Mouse (Mus musculus): ENCODE data around the gene Gm10190. TPM values are rescaled to one million over a fixed set of nuclear protein-coding genes. Genes with fewer than 3 reads are reported as not detected.

Gene Gm10190
- total RNA-seq (2022), result not detected

GRCm38 (mm10) chr17:80372989-80373725 lies at the start of gene Gm10190:
Gene Gm10190, minus strand, starts transcription at chr17:80373541.
- DNase-seq (ENCODE audit: low spot score), result peak; percentile 78

DNA sequence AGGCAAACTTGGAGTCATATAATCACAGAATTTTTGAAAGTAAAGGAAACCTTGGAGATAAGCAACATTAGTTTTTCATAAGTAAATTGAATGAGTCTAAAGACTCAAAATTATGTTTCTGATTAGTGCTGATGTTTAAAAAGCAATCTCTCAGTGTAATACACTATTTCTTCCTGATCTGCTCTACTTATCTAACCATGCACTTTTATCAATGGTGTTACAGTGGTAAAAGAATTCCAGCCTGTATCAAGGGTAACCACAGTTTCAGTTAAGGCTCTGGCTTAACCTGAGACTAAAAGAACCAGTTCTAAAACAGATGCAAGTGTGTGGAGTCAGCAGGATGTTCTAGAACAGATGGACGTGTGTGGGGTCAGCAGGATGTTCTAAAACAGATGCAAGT lies 47.7 kb upstream of the Gm10190 start:
- no peak for DNase-seq (ENCODE audit: low spot score)

GRCm38 (mm10) chr17:80418572-80419210 lies 45.4 kb upstream of the Gm10190 start:
- no peak for DNase-seq (ENCODE audit: low spot score)

GRCm38 (mm10) chr17:80411182-80411581 lies 37.8 kb upstream of the Gm10190 start:
- no peak for DNase-seq (ENCODE audit: low spot score)

DNA sequence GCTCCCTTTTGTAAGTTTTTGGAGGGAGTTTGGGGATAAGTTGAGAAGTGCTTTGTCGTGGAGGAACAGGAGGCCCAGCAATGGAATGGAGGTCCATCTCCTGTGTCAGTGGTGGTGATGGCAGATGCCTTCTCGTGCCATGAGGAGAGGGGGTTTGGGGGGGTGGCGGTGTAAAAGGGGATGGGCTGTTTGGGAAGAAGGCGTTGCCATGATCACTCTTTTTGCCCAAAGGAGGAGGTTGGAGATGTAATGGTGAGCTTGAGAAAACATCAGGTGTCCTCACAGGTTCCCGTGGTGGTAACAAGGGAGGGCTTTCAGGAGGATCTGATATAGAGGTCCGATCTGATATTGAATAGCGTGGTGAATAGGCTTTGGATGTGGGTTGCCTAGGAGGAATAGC lies 24.9 kb upstream of the Gm10190 start:
- no peak for DNase-seq (ENCODE audit: low spot score)

DNA sequence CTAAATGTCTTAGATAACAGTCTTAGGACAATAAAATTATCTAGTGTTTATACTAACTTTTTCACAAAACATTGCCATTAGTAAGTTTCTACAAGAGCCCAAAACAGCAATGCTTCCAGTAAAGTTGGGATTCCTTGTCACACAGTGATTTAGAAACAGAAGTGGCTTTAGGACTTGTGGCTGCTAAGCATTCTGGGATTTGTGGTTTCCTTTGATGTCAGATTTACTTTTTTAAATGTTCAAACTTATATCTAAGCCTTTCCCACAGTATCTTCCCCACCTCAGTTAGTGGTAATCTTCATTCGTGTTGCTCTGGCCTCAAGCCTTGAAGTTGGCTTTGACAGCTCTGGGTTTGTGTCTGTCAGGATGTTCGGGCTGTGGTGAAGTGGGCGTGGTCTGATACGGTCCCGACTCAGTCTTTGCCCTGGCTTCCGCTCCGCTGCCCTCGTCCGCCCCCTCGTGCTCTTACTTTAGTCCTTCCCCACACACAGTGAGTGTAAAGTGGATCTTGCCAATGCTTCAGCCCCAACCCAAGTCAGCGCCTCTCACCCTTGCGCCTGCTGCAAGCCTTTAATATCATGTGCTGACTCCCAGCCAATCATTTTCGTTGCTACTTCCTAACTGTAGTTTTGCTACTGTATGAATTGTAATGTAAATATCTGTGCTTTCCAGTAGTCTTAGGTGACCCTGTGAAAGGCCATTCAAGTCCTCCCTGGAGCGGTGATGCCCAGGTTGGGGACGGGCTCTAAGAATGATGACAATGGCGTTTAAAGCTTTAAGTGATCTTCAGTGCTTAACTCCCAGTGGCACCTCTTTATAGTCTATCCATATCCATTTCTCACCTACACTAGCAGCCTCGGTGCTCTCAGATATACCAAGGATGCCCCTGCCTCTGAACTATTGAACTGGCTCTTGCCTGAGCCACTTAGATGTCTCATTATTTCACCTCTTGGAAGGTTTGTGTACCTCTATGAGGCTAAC lies 18.4 kb upstream of the Gm10190 start:
- peak; percentile 43 for DNase-seq (ENCODE audit: low spot score)

- no peak for DNase-seq (ENCODE audit: low spot score)
These were observed 16.7 kb upstream of the Gm10190 start for GRCm38 (mm10) chr17:80390024-80390423.

DNA sequence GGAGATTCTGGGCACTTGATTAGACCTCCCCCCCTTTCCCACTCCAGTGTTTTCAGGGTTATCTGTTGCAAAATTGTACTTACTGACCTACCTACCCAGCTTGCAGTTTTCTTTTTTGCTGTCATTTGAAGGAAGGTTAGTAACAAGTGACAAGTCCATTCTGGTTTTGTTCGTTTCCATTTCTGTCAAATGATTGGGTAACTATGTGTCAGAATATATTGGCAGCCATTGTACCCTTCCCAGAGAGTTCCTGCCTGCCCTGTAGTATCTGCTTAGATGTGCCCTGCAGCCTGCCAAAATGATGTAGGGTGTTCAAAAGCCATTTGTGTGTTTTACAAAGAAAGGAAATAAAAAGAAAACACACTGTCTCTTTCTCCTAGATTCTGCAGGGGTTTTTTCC lies 12.3 kb upstream of the Gm10190 start:
- DNase-seq (ENCODE audit: low spot score), result no peak

DNA sequence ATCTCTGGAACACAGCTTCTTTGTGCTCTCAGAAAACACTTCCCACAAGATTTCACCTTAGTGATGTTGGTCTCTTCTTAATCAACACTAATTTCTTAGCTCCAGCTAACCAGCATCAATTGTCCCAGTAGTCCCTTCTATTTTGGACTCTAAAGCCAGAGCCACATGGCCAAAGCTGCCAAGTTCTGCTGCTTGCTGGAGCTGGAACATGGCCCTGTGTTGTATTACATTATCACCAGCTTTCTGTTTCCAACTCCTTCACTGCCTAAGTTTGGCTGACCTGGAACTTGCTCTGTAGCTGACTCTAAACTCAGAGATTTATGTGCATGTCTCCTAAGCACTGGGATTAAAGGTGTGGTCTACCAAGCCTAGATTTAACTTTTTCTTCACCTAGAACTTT lies 5.0 kb upstream of the Gm10190 start:
- DNase-seq (ENCODE audit: low spot score), result peak; percentile 22

DNA sequence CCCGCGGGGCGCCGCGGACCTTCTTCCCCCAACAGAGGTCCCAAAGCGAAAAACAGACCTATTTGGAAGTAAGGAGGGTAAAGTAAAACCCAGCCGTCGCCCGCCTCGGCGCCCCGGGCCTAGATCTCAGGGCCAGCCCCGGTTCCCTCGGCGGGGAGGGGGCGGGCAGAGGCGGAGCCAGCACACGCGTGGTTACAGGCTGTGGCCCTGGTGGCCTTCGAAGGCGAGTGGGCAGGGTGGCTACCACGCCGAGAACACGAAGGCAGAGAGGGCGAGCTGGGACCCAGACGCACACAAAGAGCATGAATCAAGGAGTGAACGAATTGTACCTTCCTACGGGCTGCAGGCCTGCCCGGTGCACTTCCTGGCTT lies 370 bp upstream of the Gm10190 start:
- no peak for DNase-seq (ENCODE audit: low spot score)

DNA sequence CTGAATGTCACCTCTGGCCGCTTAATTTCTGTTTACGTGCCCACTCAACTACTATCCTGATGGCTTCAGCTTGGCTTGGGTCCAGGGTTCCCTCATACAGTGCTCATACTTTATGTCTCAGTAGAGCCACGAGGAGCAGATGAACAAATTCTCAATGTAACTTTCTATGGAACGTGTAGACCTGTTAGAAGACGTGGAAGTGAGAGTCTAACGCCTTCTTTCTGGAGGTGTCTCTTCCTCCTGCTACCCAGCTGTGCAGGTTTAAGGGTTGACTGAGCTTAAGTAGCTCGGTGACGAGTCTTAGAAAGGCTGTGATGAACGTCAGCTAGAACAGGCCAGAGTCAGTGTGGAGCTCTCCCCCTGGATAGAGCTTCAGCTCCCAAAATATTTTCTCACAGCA lies 4.7 kb downstream of the Gm10190 start:
- no peak for DNase-seq (ENCODE audit: low spot score)

- DNase-seq (ENCODE audit: low spot score), result no peak
These were observed 6.1 kb downstream of the Gm10190 start for GRCm38 (mm10) chr17:80367276-80367675.

- DNase-seq (ENCODE audit: low spot score), result no peak
These were observed 13.1 kb downstream of the Gm10190 start for GRCm38 (mm10) chr17:80360245-80360644.

GRCm38 (mm10) chr17:80347234-80347633 lies 26.1 kb downstream of the Gm10190 start:
- DNase-seq (ENCODE audit: low spot score), result no peak

GRCm38 (mm10) chr17:80346591-80347125 lies 26.7 kb downstream of the Gm10190 start:
- no peak for DNase-seq (ENCODE audit: low spot score)

- DNase-seq (ENCODE audit: low spot score), result no peak
These were observed 28.1 kb downstream of the Gm10190 start for GRCm38 (mm10) chr17:80345277-80345676.

GRCm38 (mm10) chr17:80332386-80332785 lies 41.0 kb downstream of the Gm10190 start:
- no peak for DNase-seq (ENCODE audit: low spot score)

DNA sequence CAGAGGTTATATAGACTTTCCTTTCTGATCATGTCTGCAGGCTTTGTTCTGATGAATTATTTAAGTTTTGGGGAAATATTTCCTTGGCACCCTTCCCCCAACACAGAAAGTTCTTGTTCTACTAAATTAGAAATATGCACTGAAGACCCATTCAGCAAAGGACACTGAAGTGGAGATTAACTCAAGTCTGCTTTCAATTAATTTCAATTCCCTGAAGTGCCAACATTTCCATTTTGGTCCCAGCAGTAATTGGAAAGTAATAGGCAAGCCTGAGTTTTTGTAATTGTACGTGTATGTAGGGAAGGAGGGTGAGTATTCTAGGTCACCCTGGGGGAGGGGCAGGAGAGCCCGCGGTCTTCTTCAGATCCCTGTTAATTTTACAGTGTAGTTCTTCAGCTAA lies 46.9 kb downstream of the Gm10190 start:
- no peak for DNase-seq (ENCODE audit: low spot score)

GRCm38 (mm10) chr17:80325456-80325855 lies 47.9 kb downstream of the Gm10190 start:
- DNase-seq (ENCODE audit: low spot score), result no peak

GRCm38 (mm10) chr17:80324521-80324920 lies 48.8 kb downstream of the Gm10190 start:
- DNase-seq (ENCODE audit: low spot score), result no peak

DNA sequence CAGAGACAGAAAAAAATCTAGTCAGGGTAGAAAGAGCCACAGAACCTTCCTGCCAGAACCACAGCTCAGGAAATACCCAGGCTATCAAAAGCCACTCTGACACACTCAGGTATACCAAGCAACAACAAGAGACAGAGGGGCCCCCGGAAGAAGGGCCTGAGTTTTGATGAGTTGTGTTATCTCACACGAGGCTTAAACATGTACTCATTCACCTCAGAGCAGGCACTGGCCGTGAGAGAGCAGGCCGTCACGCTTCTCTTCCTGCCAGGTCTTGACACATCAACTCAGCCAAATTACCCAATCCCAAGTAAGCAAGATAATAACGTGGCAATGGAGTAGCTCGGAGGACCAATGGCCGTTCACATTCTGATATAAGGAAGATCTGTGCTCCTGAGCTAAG lies 49.7 kb downstream of the Gm10190 start:
- no peak for DNase-seq (ENCODE audit: low spot score)
